Mouse (Mus musculus) right cerebral cortex, adult 2 months (tissue): Measurements from ENCODE around the gene Inafm1.
A peak's percentile ranks its signal among the peaks of the same experiment; 100 is the strongest.
"Not testable (repeated sequence)": the region's sequence is repeated elsewhere in the genome, so short reads cannot be mapped to it uniquely, and the experiment has no call there.

ENCODE experiments used
- DNase-seq, 2 experiments: peaks; one replicate each; pipeline ENCODE4 v3.0.0; 2021 to 2022; ENCODE audit warnings: low spot score in 2 of 2

The Inafm1 gene

GRCm38 (mm10) chr7:16273081-16273765 lies at the start of gene Inafm1:
Gene Inafm1, minus strand, starts transcription at chr7:16273617.
- DNase-seq: peak; percentile 77

GRCm38 (mm10) chr7:16320479-16320878 lies 47.1 kb upstream of the Inafm1 start:
- DNase-seq: no peak

- DNase-seq: no peak
These were observed 45.8 kb upstream of the Inafm1 start for GRCm38 (mm10) chr7:16319216-16319615.

GRCm38 (mm10) chr7:16317094-16317493 lies 43.7 kb upstream of the Inafm1 start:
- DNase-seq: no peak

- DNase-seq: no peak
These were observed 41.9 kb upstream of the Inafm1 start for GRCm38 (mm10) chr7:16315222-16315759.

- DNase-seq: no peak
These were observed 40.9 kb upstream of the Inafm1 start for GRCm38 (mm10) chr7:16314221-16314775.

GRCm38 (mm10) chr7:16313481-16314220 lies 40.2 kb upstream of the Inafm1 start:
- DNase-seq: peak; percentile 73 to 77

GRCm38 (mm10) chr7:16312672-16313311 lies 39.4 kb upstream of the Inafm1 start:
- DNase-seq: no peak

GRCm38 (mm10) chr7:16312011-16312671 lies 38.7 kb upstream of the Inafm1 start:
- DNase-seq: no peak

- peak; percentile 27 to 52 for DNase-seq
These were observed 38.1 kb upstream of the Inafm1 start for GRCm38 (mm10) chr7:16311453-16312004.

GRCm38 (mm10) chr7:16310521-16311452 lies 37.4 kb upstream of the Inafm1 start:
- peak; percentile 59 to 63 for DNase-seq

GRCm38 (mm10) chr7:16310020-16310520 lies 36.7 kb upstream of the Inafm1 start:
- peak; percentile 72 to 77 for DNase-seq

- DNase-seq: peak; percentile 74 to 78
These were observed 36.1 kb upstream of the Inafm1 start for GRCm38 (mm10) chr7:16309318-16310019.

- DNase-seq: peak in 1 of 2 experiments; percentile 9
These were observed 35.3 kb upstream of the Inafm1 start for GRCm38 (mm10) chr7:16308555-16309317.

- DNase-seq: not testable (repeated sequence)
These were observed 34.7 kb upstream of the Inafm1 start, which contains the start of gene Bbc3 for GRCm38 (mm10) chr7:16308093-16308492. Gene Bbc3, plus strand, starts transcription at chr7:16308393.

- not testable (repeated sequence) for DNase-seq
These were observed 33.7 kb upstream of the Inafm1 start for GRCm38 (mm10) chr7:16307141-16307540.

GRCm38 (mm10) chr7:16299419-16300035 lies 26.1 kb upstream of the Inafm1 start:
- DNase-seq: peak; percentile 96

- no peak for DNase-seq
These were observed 25.5 kb upstream of the Inafm1 start for GRCm38 (mm10) chr7:16298927-16299326.
